Mouse (Mus musculus): Measurements from ENCODE around the gene Casp6. TPM values are rescaled to one million over a fixed set of nuclear protein-coding genes. Genes with fewer than 3 reads are reported as not detected.

Casp6 gene
- polyA plus RNA-seq, 1 experiment from 2014 or later: 72.2 TPM

- no peak overlapping the region for H3K4me3 ChIP-seq
- no peaks in the 10 kb centered on the region for H3K36me3 ChIP-seq
- WGBS: 55% methylated on average over 4 of the region's 4 CpGs
- H3K27ac ChIP-seq (replicated peaks): no peak overlapping the region
- no peaks in the 10 kb centered on the region for H3K9me3 ChIP-seq (replicated peaks)
- no peak for DNase-seq (ENCODE audit: low spot score)
- H3K4me1 ChIP-seq: no peaks in the 10 kb centered on the region
- no peaks in the 10 kb centered on the region for H3K27me3 ChIP-seq (ENCODE audit: low read depth, poor library complexity, severe bottlenecking)
Observed at GRCm38 (mm10) chr3:129932443-129932842, 31.2 kb downstream of the Casp6 start.

- Histone ChIP-seq H3K36me3 (no peaks in the 10 kb centered on the region), H3K4me1 (no peaks in the 10 kb centered on the region), H3K27ac (replicated peaks) (no peak overlapping the region), H3K27me3 (ENCODE audit: low read depth, poor library complexity, severe bottlenecking) (no peaks in the 10 kb centered on the region), H3K4me3 (no peak overlapping the region), H3K9me3 (replicated peaks) (no peaks in the 10 kb centered on the region)
- 60% methylated on average over 9 of the region's 9 CpGs for WGBS
- DNase-seq (ENCODE audit: low spot score): no peak
Observed at GRCm38 (mm10) chr3:129936561-129936960, 35.3 kb downstream of the Casp6 start.

GRCm38 (mm10) chr3:129937848-129938247 is 36.6 kb downstream of the Casp6 start:
- no peak for DNase-seq (ENCODE audit: low spot score)
- no peaks in the 10 kb centered on the region for H3K9me3 ChIP-seq (replicated peaks)
- 79% methylated on average over 3 of the region's 3 CpGs for WGBS
- no peak overlapping the region for H3K4me3 ChIP-seq
- H3K36me3 ChIP-seq: no peaks in the 10 kb centered on the region
- H3K4me1 ChIP-seq: no peaks in the 10 kb centered on the region
- H3K27me3 ChIP-seq (ENCODE audit: low read depth, poor library complexity, severe bottlenecking): no peaks in the 10 kb centered on the region
- no peak overlapping the region for H3K27ac ChIP-seq (replicated peaks)

- H3K27me3 ChIP-seq (ENCODE audit: low read depth, poor library complexity, severe bottlenecking): no peaks in the 10 kb centered on the region
- H3K9me3 ChIP-seq (replicated peaks): no peaks in the 10 kb centered on the region
- peak; percentile 12 for DNase-seq (ENCODE audit: low spot score)
- 63% methylated on average over 7 of the region's 7 CpGs for WGBS
- no peak overlapping the region for H3K4me3 ChIP-seq
- H3K27ac ChIP-seq (replicated peaks): no peak overlapping the region
- no peaks in the 10 kb centered on the region for H3K36me3 ChIP-seq
- no peaks in the 10 kb centered on the region for H3K4me1 ChIP-seq
Observed at GRCm38 (mm10) chr3:129939058-129939457, 37.8 kb downstream of the Casp6 start.

- no peaks in the 10 kb centered on the region for H3K9me3 ChIP-seq (replicated peaks)
Observed at GRCm38 (mm10) chr3:129940780-129941179, 39.6 kb downstream of the Casp6 start.

GRCm38 (mm10) chr3:129941291-129941690 is 40.1 kb downstream of the Casp6 start:
- WGBS: 84% methylated on average over 1 of the region's 1 CpGs
- Histone ChIP-seq H3K36me3 (no peaks in the 10 kb centered on the region), H3K9me3 (replicated peaks) (no peaks in the 10 kb centered on the region), H3K27ac (replicated peaks) (no peak overlapping the region), H3K4me3 (no peak overlapping the region), H3K27me3 (ENCODE audit: low read depth, poor library complexity, severe bottlenecking) (no peaks in the 10 kb centered on the region), H3K4me1 (no peaks in the 10 kb centered on the region)
- DNase-seq (ENCODE audit: low spot score): no peak

More at GRCm38 (mm10) chr3:129940780-129941179, 39.6 kb downstream of the Casp6 start:
- H3K36me3 ChIP-seq: no peaks in the 10 kb centered on the region
- no peaks in the 10 kb centered on the region for H3K4me1 ChIP-seq
- no peak overlapping the region for H3K4me3 ChIP-seq
- H3K27me3 ChIP-seq (ENCODE audit: low read depth, poor library complexity, severe bottlenecking): no peaks in the 10 kb centered on the region
- WGBS: 91% methylated on average over 2 of the region's 2 CpGs
- H3K27ac ChIP-seq (replicated peaks): no peak overlapping the region
- no peak for DNase-seq (ENCODE audit: low spot score)

GRCm38 (mm10) chr3:129943813-129944212 is 42.6 kb downstream of the Casp6 start:
- Histone ChIP-seq H3K27me3 (ENCODE audit: low read depth, poor library complexity, severe bottlenecking) (no peaks in the 10 kb centered on the region), H3K4me3 (no peak overlapping the region), H3K4me1 (no peaks in the 10 kb centered on the region), H3K27ac (replicated peaks) (no peak overlapping the region), H3K36me3 (no peaks in the 10 kb centered on the region), H3K9me3 (replicated peaks) (no peaks in the 10 kb centered on the region)
- 85% methylated on average over 4 of the region's 4 CpGs for WGBS
- no peak for DNase-seq (ENCODE audit: low spot score)

GRCm38 (mm10) chr3:129946217-129946914 is 45.1 kb downstream of the Casp6 start:
- Histone ChIP-seq H3K4me1 (no peaks in the 10 kb centered on the region), H3K4me3 (no peak overlapping the region), H3K27me3 (ENCODE audit: low read depth, poor library complexity, severe bottlenecking) (no peaks in the 10 kb centered on the region), H3K9me3 (replicated peaks) (no peaks in the 10 kb centered on the region), H3K27ac (replicated peaks) (no peak overlapping the region), H3K36me3 (no peaks in the 10 kb centered on the region)
- no peak for DNase-seq (ENCODE audit: low spot score)
- WGBS: 78% methylated on average over 5 of the region's 5 CpGs

- Histone ChIP-seq H3K27ac (replicated peaks) (no peak overlapping the region), H3K9me3 (replicated peaks) (no peaks in the 10 kb centered on the region), H3K4me3 (no peak overlapping the region), H3K27me3 (ENCODE audit: low read depth, poor library complexity, severe bottlenecking) (no peaks in the 10 kb centered on the region), H3K36me3 (no peaks in the 10 kb centered on the region), H3K4me1 (no peaks in the 10 kb centered on the region)
- DNase-seq (ENCODE audit: low spot score): no peak
- 90% methylated on average over 5 of the region's 5 CpGs for WGBS
Observed at GRCm38 (mm10) chr3:129948359-129948758, 47.1 kb downstream of the Casp6 start.

GRCm38 (mm10) chr3:129949158-129949773 is 48.0 kb downstream of the Casp6 start:
- 87% methylated on average over 5 of the region's 5 CpGs for WGBS
- H3K36me3 ChIP-seq: no peaks in the 10 kb centered on the region
- H3K27ac ChIP-seq (replicated peaks): no peak overlapping the region
- no peaks in the 10 kb centered on the region for H3K4me1 ChIP-seq
- no peak for DNase-seq (ENCODE audit: low spot score)
- H3K9me3 ChIP-seq (replicated peaks): no peaks in the 10 kb centered on the region
- no peaks in the 10 kb centered on the region for H3K27me3 ChIP-seq (ENCODE audit: low read depth, poor library complexity, severe bottlenecking)
- no peak overlapping the region for H3K4me3 ChIP-seq

GRCm38 (mm10) chr3:129953296-129953695 is 52.1 kb downstream of the Casp6 start:
- no peaks in the 10 kb centered on the region for H3K27me3 ChIP-seq (ENCODE audit: low read depth, poor library complexity, severe bottlenecking)
- no peak overlapping the region for H3K27ac ChIP-seq (replicated peaks)
- 84% methylated on average over 4 of the region's 4 CpGs for WGBS
- H3K4me3 ChIP-seq: no peak overlapping the region
- no peaks in the 10 kb centered on the region for H3K36me3 ChIP-seq
- DNase-seq (ENCODE audit: low spot score): no peak
- H3K9me3 ChIP-seq (replicated peaks): no peaks in the 10 kb centered on the region
- H3K4me1 ChIP-seq: no peaks in the 10 kb centered on the region

- 84% methylated on average over 8 of the region's 8 CpGs for WGBS
- no peak for DNase-seq (ENCODE audit: low spot score)
- H3K4me3 ChIP-seq: no peak overlapping the region
- peaks cover under 1% of the 10 kb centered on the region; the same call in 1 of the 2 replicates for H3K27me3 ChIP-seq (ENCODE audit: low read depth, poor library complexity, severe bottlenecking)
- no peak overlapping the region for H3K27ac ChIP-seq (replicated peaks)
- no peaks in the 10 kb centered on the region for H3K36me3 ChIP-seq
- no peaks in the 10 kb centered on the region for H3K9me3 ChIP-seq (replicated peaks)
- H3K4me1 ChIP-seq: no peaks in the 10 kb centered on the region
Observed at GRCm38 (mm10) chr3:129962533-129962932, 61.3 kb downstream of the Casp6 start.

Data from midbrain, embryonic 10.5 days (tissue).